Mouse (Mus musculus) embryonic facial prominence, embryonic 12.5 days (tissue): ENCODE data around the gene Neu2. TPM values are rescaled to one million over a fixed set of nuclear protein-coding genes. Genes with fewer than 3 reads are reported as not detected.

ENCODE experiments used
- ATAC-seq: fragments of 200-750 bp; cut with Nextera tagmentation; 2 replicates; pipeline ENCODE4 v1.8.0; 2017; ENCODE audit not compliant: insufficient number of reproducible peaks, insufficient read depth, low FRiP score, low TSS enrichment
- H3K27ac ChIP-seq: fragments of 300-500 bp; sonication (generic); 2 replicates; pipeline ENCODE4 v1.5.1; 2016; ENCODE audit warnings: mild to moderate bottlenecking
- H3K27me3 ChIP-seq: fragments of 300-500 bp; sonication (generic); 2 replicates; pipeline ENCODE4 v1.6.1; 2016; ENCODE audit warnings: mild to moderate bottlenecking, moderate library complexity
- H3K36me3 ChIP-seq: fragments of 300-500 bp; sonication (generic); 2 replicates; pipeline ENCODE4 v1.6.1; 2016; ENCODE audit warnings: mild to moderate bottlenecking
- H3K4me1 ChIP-seq: fragments of 300-500 bp; sonication (generic); 2 replicates; pipeline ENCODE4 v1.6.1; 2016
- H3K4me2 ChIP-seq: fragments of 300-500 bp; sonication (generic); replicated peaks from 2 replicates; pipeline ENCODE4 v1.6.1; 2016; ENCODE audit warnings: mild to moderate bottlenecking, moderate library complexity
- H3K4me3 ChIP-seq: fragments of 300-500 bp; sonication (generic); 2 replicates; pipeline ENCODE4 v1.5.1; 2016; ENCODE audit warnings: mild to moderate bottlenecking
- H3K9ac ChIP-seq: fragments of 300-500 bp; sonication (generic); 2 replicates; pipeline ENCODE4 v1.6.1; 2016; ENCODE audit warnings: mild to moderate bottlenecking, moderate library complexity
- H3K9me3 ChIP-seq: fragments of 300-500 bp; sonication (generic); 2 replicates; pipeline ENCODE4 v1.6.1; 2016; ENCODE audit warnings: mild to moderate bottlenecking, moderate library complexity
- WGBS: fragments of 180-500 bp; shearing (Covaris S2); methylation state at CpG from one replicate; pipeline ENCODE4 v1.1.7; 2016; 5-methylcytosine and 5-hydroxymethylcytosine counted together
- polyA plus RNA-seq: library from polyadenylated mRNA; unstranded; fragments of >200 nt; fragmentation: Nextera tagmentation; extraction: Ambion mirVana; gene quantifications from 2 replicates; pipeline ENCODE4 v1.2.1, GENCODE M21; 2016

The Neu2 gene
- polyA plus RNA-seq, 1 experiment from 2014 or later, result not detected

DNA sequence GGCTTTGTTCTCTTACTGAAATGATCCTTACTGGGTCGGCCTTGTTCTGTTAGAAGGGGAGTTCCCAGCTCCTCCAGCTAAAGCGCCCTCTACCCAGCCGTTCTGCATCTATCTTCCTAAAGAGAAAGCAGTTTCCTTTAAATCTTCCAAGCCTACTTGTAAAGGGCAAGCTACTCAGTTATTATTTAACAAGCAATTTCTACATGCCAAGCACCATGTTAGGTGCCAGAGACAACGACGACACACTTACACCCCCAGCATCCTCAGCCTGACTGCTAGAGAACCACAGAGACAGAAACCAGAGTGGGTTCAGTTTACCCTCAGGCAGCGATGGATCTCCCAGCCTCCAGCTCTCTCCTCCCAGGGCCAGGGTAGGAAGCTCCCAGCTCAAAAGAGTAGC, 1.8 kb upstream of the Neu2 start:
- Histone ChIP-seq H3K27ac (no peak overlapping the region), H3K4me1 (peaks cover 22% of the 10 kb centered on the region), H3K27me3 (peaks cover 53% of the 10 kb centered on the region), H3K4me2 (no peak overlapping the region), H3K9me3 (peaks cover under 1% of the 10 kb centered on the region; the same call in 1 of the 2 replicates), H3K36me3 (no peaks in the 10 kb centered on the region), H3K9ac (no peak overlapping the region), H3K4me3 (no peak overlapping the region)
- no peak for ATAC-seq
- 60% methylated on average over 6 of the region's 6 CpGs for WGBS

DNA sequence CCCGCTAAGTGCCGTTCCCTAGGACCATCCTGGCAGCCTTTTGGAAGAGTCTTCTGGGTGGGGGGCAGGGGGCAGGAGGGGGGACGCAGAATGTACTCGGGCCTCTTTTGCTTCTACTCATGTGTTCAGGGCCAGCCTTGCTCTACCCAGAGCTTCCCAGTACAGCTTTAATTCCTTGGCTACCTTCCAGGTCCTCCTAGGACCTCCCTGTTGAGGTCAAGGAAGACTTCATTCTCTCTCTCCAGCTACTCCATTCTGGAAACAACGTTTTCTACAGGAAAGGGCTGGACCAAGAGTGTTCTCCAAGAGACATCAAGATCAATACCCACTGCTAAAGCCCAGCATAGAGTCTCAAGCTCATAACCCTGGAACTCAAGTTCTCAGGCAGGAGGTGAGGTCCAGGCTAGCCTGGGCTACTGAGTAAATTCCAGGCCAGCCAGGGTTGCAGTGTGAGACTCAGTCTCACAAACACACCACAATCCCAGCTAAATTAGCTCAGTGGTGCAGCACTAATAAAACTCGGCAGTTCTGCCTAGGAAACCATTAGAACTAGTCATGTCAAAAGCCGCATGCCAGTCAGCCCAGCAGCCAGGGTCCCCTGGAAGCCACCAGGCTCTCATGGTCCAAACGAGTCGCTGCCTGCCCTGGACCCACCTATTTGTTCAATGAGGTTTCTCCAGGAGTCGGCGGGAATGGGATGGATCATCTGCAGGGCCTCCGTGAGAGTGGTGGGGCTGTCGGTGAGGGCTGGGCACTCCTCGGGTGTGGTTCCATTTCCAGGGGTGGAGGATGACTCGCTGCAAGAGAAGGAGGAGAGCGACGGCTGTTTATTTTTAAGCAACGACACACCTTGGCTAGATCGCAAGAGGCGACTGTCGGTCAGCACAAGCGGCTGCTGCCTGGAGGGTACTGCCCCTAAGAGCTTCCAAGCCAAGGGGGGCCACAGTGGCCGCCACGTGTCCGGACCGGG, 813 bp upstream of the Neu2 start:
- WGBS, result 21% methylated on average over 26 of the region's 26 CpGs
- peaks cover 5% of the 10 kb centered on the region; the same call in 1 of the 2 replicates for H3K9me3 ChIP-seq
- peak overlapping the region; percentile 100 for H3K4me2 ChIP-seq
- H3K4me1 ChIP-seq, result peaks cover 19% of the 10 kb centered on the region
- peaks cover 55% of the 10 kb centered on the region for H3K27me3 ChIP-seq
- H3K36me3 ChIP-seq, result no peaks in the 10 kb centered on the region
- ATAC-seq, result 0 out of 2 replicates have a peak, but pooled peaks have one; percentile 16
- H3K4me3 ChIP-seq, result peak overlapping the region; percentile 69
- no peak overlapping the region; the same call in 1 of the 2 replicates for H3K9ac ChIP-seq
- no peak overlapping the region for H3K27ac ChIP-seq

DNA sequence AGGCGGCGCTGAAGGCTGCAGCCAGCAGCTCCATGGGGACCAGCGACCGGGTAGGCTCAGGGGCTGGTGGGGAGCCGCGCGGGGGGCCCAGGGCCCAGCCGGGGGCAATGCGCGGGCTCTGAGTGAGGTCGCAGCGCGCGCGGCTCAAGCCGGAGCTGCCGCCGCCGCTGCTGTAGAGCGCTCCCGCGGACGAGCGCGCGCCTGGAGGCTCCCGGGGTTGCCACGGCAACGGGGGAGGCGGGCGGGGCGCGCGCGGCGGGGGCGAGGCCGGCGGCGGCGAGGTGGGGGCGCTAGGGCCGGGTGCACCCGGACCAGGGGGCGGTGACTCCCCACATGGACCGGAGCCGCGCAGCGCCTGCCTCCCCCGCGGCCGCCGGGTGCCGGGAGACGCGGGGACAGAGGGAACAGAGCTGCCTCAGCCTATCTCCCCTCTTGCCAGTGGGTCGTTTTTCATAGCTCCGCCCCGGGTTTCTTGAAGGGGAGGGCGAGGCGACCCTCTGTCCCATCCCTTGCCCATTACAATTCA, 540 bp downstream of the Neu2 start:
- under 1% methylated on average over 56 of the region's 61 CpGs for WGBS
- Histone ChIP-seq H3K36me3 (no peaks in the 10 kb centered on the region), H3K4me1 (peaks cover 13% of the 10 kb centered on the region), H3K9ac (peak overlapping the region; percentile 61), H3K27me3 (peaks cover 52% of the 10 kb centered on the region), H3K4me2 (peak overlapping the region; percentile 100), H3K27ac (no peak overlapping the region), H3K9me3 (peaks cover 5% of the 10 kb centered on the region; the same call in 1 of the 2 replicates), H3K4me3 (peak overlapping the region; percentile 69)
- peak; percentile 85 for ATAC-seq

DNA sequence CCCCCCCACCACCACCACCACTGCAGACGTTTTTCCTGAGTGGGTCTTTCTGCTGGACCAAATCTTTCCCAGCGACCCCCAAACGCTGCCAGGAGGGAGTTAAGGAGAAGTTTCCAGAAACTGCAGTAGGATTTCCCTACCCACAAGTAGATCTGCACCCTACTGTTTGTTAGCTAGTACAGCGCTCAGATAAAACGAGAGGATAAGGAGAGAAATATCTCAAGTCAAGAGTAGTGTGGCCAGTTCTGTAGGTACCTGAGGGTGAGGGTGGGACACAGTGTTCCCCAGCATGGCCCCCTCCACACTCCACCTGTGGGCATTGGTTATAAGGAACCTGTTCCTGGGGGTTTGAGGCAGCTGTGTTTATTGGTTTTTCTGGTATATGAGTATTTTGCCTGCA, 1.2 kb downstream of the Neu2 start:
- Histone ChIP-seq H3K27me3 (peaks cover 52% of the 10 kb centered on the region), H3K4me3 (peak overlapping the region; percentile 69)
- 21% methylated on average over 5 of the region's 5 CpGs for WGBS

DNA sequence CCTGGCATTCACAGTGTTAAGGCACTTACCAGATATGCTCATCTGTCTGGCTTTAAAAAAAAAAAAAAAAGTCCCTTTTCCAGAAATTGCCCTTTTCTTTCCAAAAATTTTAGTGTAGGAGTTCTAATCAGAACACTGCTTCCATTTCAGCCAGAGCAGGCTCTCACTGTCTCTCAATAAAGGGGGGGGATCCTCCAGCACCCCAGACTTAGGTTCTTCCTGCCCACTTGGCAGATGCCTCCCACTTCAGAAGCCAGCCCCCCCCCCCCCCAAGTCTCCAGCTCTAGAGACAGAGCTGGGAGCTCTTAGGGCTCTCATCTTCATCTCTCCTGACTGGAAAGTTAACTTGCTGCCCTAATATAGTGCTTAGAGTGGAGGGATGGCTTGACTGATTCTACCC, 10.8 kb downstream of the Neu2 start:
- no peak overlapping the region for H3K9ac ChIP-seq

More for the DNA sequence above, 1.2 kb downstream of the Neu2 start:
- Histone ChIP-seq H3K27ac (no peak overlapping the region), H3K9me3 (peaks cover 5% of the 10 kb centered on the region; the same call in 1 of the 2 replicates), H3K9ac (no peak overlapping the region), H3K4me1 (peaks cover 13% of the 10 kb centered on the region), H3K4me2 (peak overlapping the region; percentile 100), H3K36me3 (no peaks in the 10 kb centered on the region)
- no peak for ATAC-seq

DNA sequence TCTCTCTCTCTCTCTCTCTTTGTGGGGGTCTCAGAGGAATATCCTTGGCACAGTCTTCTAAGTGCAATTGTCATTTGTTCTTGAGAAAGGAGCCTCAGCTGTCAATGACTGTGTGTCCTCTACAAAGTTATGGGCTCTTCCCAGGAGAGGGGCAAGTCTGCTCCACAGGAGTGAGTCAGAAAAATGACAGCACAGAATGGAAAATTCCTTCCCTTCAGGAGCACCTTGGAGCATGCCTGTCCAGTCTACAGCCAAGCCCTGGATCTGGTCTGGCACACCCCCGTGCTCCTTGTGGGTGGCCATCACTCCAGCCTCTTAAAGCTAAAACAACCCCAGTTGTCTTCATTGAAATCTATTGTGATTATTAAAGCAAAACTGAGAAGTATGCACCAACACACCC, 11.8 kb downstream of the Neu2 start:
- H3K4me3 ChIP-seq, result no peak overlapping the region
- H3K27ac ChIP-seq, result no peak overlapping the region
- H3K27me3 ChIP-seq, result no peaks in the 10 kb centered on the region; the same call in 1 of the 2 replicates
- no peaks in the 10 kb centered on the region for H3K36me3 ChIP-seq
- H3K9me3 ChIP-seq, result no peaks in the 10 kb centered on the region
- no peaks in the 10 kb centered on the region for H3K4me1 ChIP-seq
- no peak overlapping the region for H3K9ac ChIP-seq
- no peak for ATAC-seq
- no peak overlapping the region for H3K4me2 ChIP-seq
- 67% methylated on average over 1 of the region's 1 CpGs for WGBS

More for the DNA sequence above, 10.8 kb downstream of the Neu2 start:
- Histone ChIP-seq H3K9me3 (no peaks in the 10 kb centered on the region), H3K36me3 (no peaks in the 10 kb centered on the region), H3K4me3 (no peak overlapping the region), H3K27me3 (no peaks in the 10 kb centered on the region; the same call in 1 of the 2 replicates), H3K27ac (no peak overlapping the region), H3K4me2 (no peak overlapping the region), H3K4me1 (no peaks in the 10 kb centered on the region)
- ATAC-seq, result no peak

DNA sequence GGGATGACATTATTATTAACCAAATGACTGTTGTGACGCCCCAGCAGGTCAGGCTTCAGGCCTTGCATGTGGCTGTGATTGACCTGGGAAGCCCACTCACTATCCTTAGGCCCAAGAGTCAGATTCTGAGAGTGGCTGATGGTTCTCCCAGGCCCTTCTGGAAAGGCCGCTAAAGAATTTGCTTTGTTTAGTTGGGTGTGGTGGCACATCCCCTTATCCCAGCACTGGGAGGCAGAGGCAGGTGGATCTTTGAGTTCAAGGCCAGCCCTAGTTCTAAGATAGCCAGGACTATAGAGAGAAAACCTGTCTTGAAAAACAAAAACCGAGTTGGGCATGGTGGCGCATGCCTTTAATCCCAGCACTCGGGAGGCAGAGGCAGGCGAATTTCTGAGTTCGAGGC, 15.4 kb downstream of the Neu2 start:
- H3K36me3 ChIP-seq, result no peaks in the 10 kb centered on the region
- 85% methylated on average over 7 of the region's 7 CpGs for WGBS
- H3K9ac ChIP-seq, result no peak overlapping the region
- no peak overlapping the region for H3K27ac ChIP-seq
- ATAC-seq, result no peak
- H3K27me3 ChIP-seq, result no peaks in the 10 kb centered on the region; the same call in 1 of the 2 replicates
- H3K4me2 ChIP-seq, result no peak overlapping the region
- H3K9me3 ChIP-seq, result no peaks in the 10 kb centered on the region
- no peak overlapping the region for H3K4me3 ChIP-seq
- no peaks in the 10 kb centered on the region for H3K4me1 ChIP-seq

DNA sequence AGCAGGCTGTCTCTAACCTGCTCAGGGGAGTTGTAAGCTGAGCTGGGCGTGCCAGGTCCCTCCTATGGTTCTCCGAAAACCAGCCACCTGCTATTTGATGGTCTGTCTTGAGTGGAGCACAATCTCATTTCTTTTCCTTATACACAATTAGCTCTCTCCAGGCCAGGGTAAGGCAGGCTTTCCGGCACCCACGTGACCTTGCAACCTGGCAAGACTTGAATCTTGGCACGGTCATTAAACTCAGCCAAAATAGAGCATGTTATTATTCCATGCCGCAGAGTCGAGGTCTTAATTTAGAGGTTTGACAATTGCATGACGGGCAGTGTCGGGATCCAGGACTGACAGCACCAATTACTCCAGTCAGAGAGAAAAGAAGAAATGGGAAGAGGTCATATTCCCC, 17.5 kb downstream of the Neu2 start:
- no peak for ATAC-seq
- WGBS, result 59% methylated on average over 9 of the region's 9 CpGs
- Histone ChIP-seq H3K4me2 (no peak overlapping the region), H3K36me3 (no peaks in the 10 kb centered on the region), H3K9ac (no peak overlapping the region), H3K4me1 (no peaks in the 10 kb centered on the region), H3K4me3 (no peak overlapping the region), H3K9me3 (no peaks in the 10 kb centered on the region), H3K27ac (no peak overlapping the region), H3K27me3 (no peaks in the 10 kb centered on the region; the same call in 1 of the 2 replicates)

DNA sequence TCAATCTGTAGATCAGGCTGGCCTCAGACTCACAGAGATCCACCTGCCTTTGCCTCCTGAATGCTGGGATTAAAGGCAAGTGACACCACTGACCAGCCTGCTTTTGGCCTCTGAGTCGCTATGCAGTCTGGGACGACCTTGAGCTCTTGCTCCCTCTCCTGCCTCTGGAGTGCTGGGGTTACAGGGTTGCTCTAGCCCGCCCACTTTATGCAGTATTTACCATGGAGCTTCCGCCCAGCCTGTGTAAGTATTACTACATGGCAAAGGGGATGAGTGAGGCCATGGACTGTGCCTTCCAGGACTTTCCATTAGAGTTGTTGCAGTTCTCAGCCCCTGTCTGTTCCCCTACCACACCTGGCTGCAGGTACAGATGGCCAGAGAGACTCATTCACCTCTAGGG, 22.7 kb downstream of the Neu2 start:
- Histone ChIP-seq H3K27ac (no peak overlapping the region), H3K9ac (no peak overlapping the region), H3K4me1 (no peaks in the 10 kb centered on the region), H3K36me3 (no peaks in the 10 kb centered on the region), H3K4me3 (no peak overlapping the region), H3K4me2 (no peak overlapping the region), H3K27me3 (no peaks in the 10 kb centered on the region), H3K9me3 (no peaks in the 10 kb centered on the region)
- ATAC-seq, result no peak
- 74% methylated on average over 4 of the region's 4 CpGs for WGBS

DNA sequence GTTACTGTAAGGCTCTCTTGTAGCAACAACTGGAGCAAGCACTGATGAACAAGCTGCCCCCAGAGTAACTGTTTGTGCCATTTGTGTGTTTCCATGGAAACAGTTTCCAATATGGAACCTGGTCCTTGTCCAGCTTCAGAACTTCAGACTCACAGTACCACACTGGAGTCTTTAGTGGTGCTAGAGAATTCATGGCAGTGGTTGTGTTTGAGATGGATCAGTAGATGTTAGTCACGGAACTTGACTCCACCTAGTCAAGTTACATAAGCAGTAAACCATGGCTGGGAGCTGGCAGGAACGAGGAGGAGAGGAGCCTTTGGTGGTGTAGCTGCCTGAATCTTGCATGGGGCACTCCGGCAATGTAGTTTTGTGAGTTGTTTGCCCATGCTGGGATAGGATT, 24.4 kb downstream of the Neu2 start:
- WGBS, result 73% methylated on average over 3 of the region's 3 CpGs
- H3K4me1 ChIP-seq, result no peaks in the 10 kb centered on the region
- no peaks in the 10 kb centered on the region for H3K36me3 ChIP-seq
- no peak for ATAC-seq
- H3K27ac ChIP-seq, result no peak overlapping the region
- no peak overlapping the region for H3K4me2 ChIP-seq
- H3K4me3 ChIP-seq, result no peak overlapping the region
- H3K9me3 ChIP-seq, result no peaks in the 10 kb centered on the region
- no peak overlapping the region for H3K9ac ChIP-seq
- H3K27me3 ChIP-seq, result no peaks in the 10 kb centered on the region

DNA sequence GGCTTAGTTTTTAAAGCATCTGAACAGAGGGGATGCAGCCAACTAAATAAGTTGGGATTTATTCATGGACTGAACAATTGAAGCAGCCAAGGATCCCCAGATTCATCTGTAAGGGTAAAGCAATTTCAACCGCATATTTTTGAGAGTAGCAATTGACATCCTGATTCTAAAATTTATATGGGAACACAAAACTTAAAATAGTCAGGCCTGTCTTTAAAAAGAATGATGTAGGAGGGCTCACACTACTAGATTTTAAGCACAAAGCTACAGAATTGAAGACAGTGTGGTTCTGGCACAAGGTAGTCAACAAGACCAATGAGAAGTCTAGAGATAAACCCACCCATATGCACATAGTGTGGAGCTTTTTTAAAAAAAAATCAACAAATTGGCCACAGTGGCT, 27.3 kb downstream of the Neu2 start:
- H3K27ac ChIP-seq, result no peak overlapping the region
- no peak for ATAC-seq
- WGBS, result 96% methylated on average over 1 of the region's 1 CpGs

DNA sequence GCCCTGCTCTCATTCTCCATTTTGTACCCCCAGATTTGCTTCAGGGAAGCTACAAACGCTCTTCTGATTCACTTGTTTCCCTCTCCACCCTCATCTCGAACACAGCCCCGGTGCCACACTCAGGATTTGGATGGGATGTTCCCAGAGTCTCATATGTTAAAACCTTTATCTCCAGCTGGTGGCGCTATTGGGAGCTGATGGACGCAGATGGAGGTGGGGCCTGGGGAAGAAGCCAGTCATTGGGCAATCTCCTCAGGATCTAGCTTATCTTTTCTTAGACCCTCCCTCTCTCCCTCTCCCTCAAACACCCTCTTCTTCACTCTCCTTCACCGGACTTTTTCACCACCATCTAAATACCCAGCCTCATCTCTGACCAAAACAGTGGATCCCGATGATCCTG, 31.9 kb downstream of the Neu2 start:
- ATAC-seq, result no peak
- no peak overlapping the region for H3K4me2 ChIP-seq
- WGBS, result 29% methylated on average over 7 of the region's 7 CpGs
- H3K9ac ChIP-seq, result no peak overlapping the region
- no peaks in the 10 kb centered on the region for H3K36me3 ChIP-seq
- H3K27ac ChIP-seq, result no peak overlapping the region
- no peaks in the 10 kb centered on the region for H3K27me3 ChIP-seq
- no peaks in the 10 kb centered on the region for H3K9me3 ChIP-seq
- H3K4me1 ChIP-seq, result no peaks in the 10 kb centered on the region
- no peak overlapping the region for H3K4me3 ChIP-seq

More for the DNA sequence above, 27.3 kb downstream of the Neu2 start:
- Histone ChIP-seq H3K9me3 (no peaks in the 10 kb centered on the region), H3K4me1 (no peaks in the 10 kb centered on the region), H3K9ac (no peak overlapping the region), H3K4me2 (no peak overlapping the region), H3K4me3 (no peak overlapping the region), H3K36me3 (no peaks in the 10 kb centered on the region), H3K27me3 (no peaks in the 10 kb centered on the region)
